Mouse (Mus musculus) hindbrain, embryonic 16.5 days (tissue): ENCODE measurements around the gene Hip1r. TPM values are rescaled to one million over a fixed set of nuclear protein-coding genes. Genes with fewer than 3 reads are reported as not detected.

ENCODE experiments used
- ATAC-seq: fragments of 200-750 bp; cut with Nextera tagmentation; 2 replicates; pipeline ENCODE4 v1.8.0; 2017; ENCODE audit warnings: moderate TSS enrichment, moderate library complexity
- H3K27ac ChIP-seq: fragments of 300-500 bp; sonication (generic); 2 replicates; pipeline ENCODE4 v1.5.1; 2014; ENCODE audit warnings: low read depth, mild to moderate bottlenecking, control low read depth, low read length, moderate library complexity
- H3K27me3 ChIP-seq: fragments of 300-500 bp; sonication (generic); replicated peaks from 2 replicates; pipeline ENCODE4 v1.6.1; 2014; ENCODE audit warnings: low read length; ENCODE audit not compliant: control insufficient read depth, insufficient read depth
- H3K36me3 ChIP-seq: fragments of 300-500 bp; sonication (generic); 2 replicates; pipeline ENCODE4 v1.6.1; 2014; ENCODE audit warnings: mild to moderate bottlenecking, low read length, moderate library complexity, mixed read lengths; ENCODE audit not compliant: control insufficient read depth, insufficient read depth
- H3K4me1 ChIP-seq: fragments of 300-500 bp; sonication (generic); 2 replicates; pipeline ENCODE4 v1.6.1; 2014; ENCODE audit warnings: low read depth, low read length; ENCODE audit not compliant: control insufficient read depth, insufficient read depth
- H3K4me2 ChIP-seq: fragments of 300-500 bp; sonication (generic); 2 replicates; pipeline ENCODE4 v1.6.1; 2014; ENCODE audit warnings: mild to moderate bottlenecking, low read length, control low read depth, moderate library complexity
- H3K4me3 ChIP-seq: fragments of 300-500 bp; sonication (generic); 2 replicates; pipeline ENCODE4 v1.5.1; 2014; ENCODE audit warnings: mild to moderate bottlenecking, low read length, control low read depth, moderate library complexity
- H3K9ac ChIP-seq: fragments of 300-500 bp; sonication (generic); 2 replicates; pipeline ENCODE4 v1.6.1; 2014; ENCODE audit warnings: low read depth, mild to moderate bottlenecking, control low read depth, low read length, moderate library complexity
- H3K9me3 ChIP-seq: fragments of 300-500 bp; sonication (generic); 2 replicates; pipeline ENCODE4 v1.6.1; 2014; ENCODE audit warnings: mild to moderate bottlenecking, low read length, moderate library complexity; ENCODE audit not compliant: control insufficient read depth
- WGBS: fragments of 180-500 bp; shearing (Covaris S2); extraction: QIAGEN DNeasy Blood & Tissue Kit; methylation state at CpG from one replicate; pipeline ENCODE4 v1.1.7; 2014; 5-methylcytosine and 5-hydroxymethylcytosine counted together
- polyA plus RNA-seq: library from polyadenylated mRNA; unstranded; fragments of >200 nt; fragmentation: Nextera tagmentation; extraction: Ambion mirVana; gene quantifications from 2 replicates; pipeline ENCODE4 v1.2.1, GENCODE M21; 2015

The Hip1r gene
- polyA plus RNA-seq, 1 experiment from 2014 or later: 34.3 TPM

GRCm38 (mm10) chr5:123946546-123946945 is 26.9 kb upstream of the Hip1r start:
- no peaks in the 10 kb centered on the region for H3K4me1 ChIP-seq
- no peak overlapping the region for H3K9ac ChIP-seq
- no peak overlapping the region for H3K4me3 ChIP-seq
- no peaks in the 10 kb centered on the region for H3K9me3 ChIP-seq
- no peak overlapping the region for H3K4me2 ChIP-seq
- no peaks in the 10 kb centered on the region for H3K27me3 ChIP-seq
- no peaks in the 10 kb centered on the region for H3K36me3 ChIP-seq
- ATAC-seq: no peak
- 75% methylated on average over 4 of the region's 4 CpGs for WGBS
- H3K27ac ChIP-seq: no peak overlapping the region

GRCm38 (mm10) chr5:123947041-123947761 is 26.2 kb upstream of the Hip1r start:
- H3K9ac ChIP-seq: no peak overlapping the region
- no peak overlapping the region for H3K4me3 ChIP-seq
- H3K27ac ChIP-seq: no peak overlapping the region
- H3K27me3 ChIP-seq: no peaks in the 10 kb centered on the region
- no peak overlapping the region for H3K4me2 ChIP-seq
- H3K4me1 ChIP-seq: no peaks in the 10 kb centered on the region
- no peaks in the 10 kb centered on the region for H3K9me3 ChIP-seq
- no peaks in the 10 kb centered on the region for H3K36me3 ChIP-seq
- WGBS: 49% methylated on average over 7 of the region's 7 CpGs
- no peak for ATAC-seq

- H3K27ac ChIP-seq: no peak overlapping the region
- 57% methylated on average over 5 of the region's 5 CpGs for WGBS
- H3K27me3 ChIP-seq: no peaks in the 10 kb centered on the region
- H3K4me3 ChIP-seq: no peak overlapping the region
- no peak for ATAC-seq
- H3K9me3 ChIP-seq: no peaks in the 10 kb centered on the region
- no peaks in the 10 kb centered on the region for H3K36me3 ChIP-seq
- no peak overlapping the region for H3K9ac ChIP-seq
- no peak overlapping the region for H3K4me2 ChIP-seq
- no peaks in the 10 kb centered on the region for H3K4me1 ChIP-seq
Observed at GRCm38 (mm10) chr5:123952365-123953045, 20.9 kb upstream of the Hip1r start.

- no peak overlapping the region for H3K4me2 ChIP-seq
- WGBS: 83% methylated on average over 8 of the region's 8 CpGs
- H3K27me3 ChIP-seq: no peaks in the 10 kb centered on the region
- no peaks in the 10 kb centered on the region for H3K4me1 ChIP-seq
- H3K36me3 ChIP-seq: no peaks in the 10 kb centered on the region
- no peak overlapping the region for H3K4me3 ChIP-seq
- no peak overlapping the region for H3K27ac ChIP-seq
- no peak overlapping the region for H3K9ac ChIP-seq
- no peak for ATAC-seq
- no peaks in the 10 kb centered on the region for H3K9me3 ChIP-seq
Observed at GRCm38 (mm10) chr5:123957213-123957612, 16.2 kb upstream of the Hip1r start.

GRCm38 (mm10) chr5:123959018-123959417 is 14.4 kb upstream of the Hip1r start:
- Histone ChIP-seq H3K36me3 (no peaks in the 10 kb centered on the region), H3K4me3 (no peak overlapping the region), H3K9me3 (no peaks in the 10 kb centered on the region), H3K9ac (no peak overlapping the region), H3K4me1 (no peaks in the 10 kb centered on the region), H3K27ac (no peak overlapping the region), H3K4me2 (no peak overlapping the region), H3K27me3 (no peaks in the 10 kb centered on the region)
- WGBS: 86% methylated on average over 3 of the region's 3 CpGs
- no peak for ATAC-seq

- Histone ChIP-seq H3K27me3 (no peaks in the 10 kb centered on the region), H3K9me3 (no peaks in the 10 kb centered on the region), H3K4me1 (no peaks in the 10 kb centered on the region), H3K4me2 (no peak overlapping the region), H3K36me3 (no peaks in the 10 kb centered on the region), H3K9ac (no peak overlapping the region; the same call in 1 of the 2 replicates), H3K27ac (no peak overlapping the region), H3K4me3 (no peak overlapping the region)
- no peak for ATAC-seq
- 79% methylated on average over 8 of the region's 8 CpGs for WGBS
Observed at GRCm38 (mm10) chr5:123960129-123960528, 13.3 kb upstream of the Hip1r start.

- Histone ChIP-seq H3K27me3 (no peaks in the 10 kb centered on the region), H3K27ac (no peak overlapping the region), H3K4me1 (no peaks in the 10 kb centered on the region), H3K36me3 (no peaks in the 10 kb centered on the region), H3K4me3 (no peak overlapping the region), H3K9me3 (no peaks in the 10 kb centered on the region), H3K9ac (no peak overlapping the region), H3K4me2 (no peak overlapping the region)
- WGBS: 75% methylated on average over 12 of the region's 12 CpGs
- no peak for ATAC-seq
Observed at GRCm38 (mm10) chr5:123961046-123961445, 12.4 kb upstream of the Hip1r start.

GRCm38 (mm10) chr5:123964208-123964607 is 9.2 kb upstream of the Hip1r start:
- WGBS: 93% methylated on average over 4 of the region's 4 CpGs
- Histone ChIP-seq H3K4me2 (no peak overlapping the region), H3K36me3 (no peaks in the 10 kb centered on the region), H3K4me1 (no peaks in the 10 kb centered on the region), H3K27me3 (no peaks in the 10 kb centered on the region), H3K27ac (no peak overlapping the region), H3K4me3 (no peak overlapping the region), H3K9ac (no peak overlapping the region), H3K9me3 (no peaks in the 10 kb centered on the region)
- no peak for ATAC-seq

GRCm38 (mm10) chr5:123966759-123967158 is 6.7 kb upstream of the Hip1r start:
- no peak overlapping the region for H3K4me3 ChIP-seq
- no peaks in the 10 kb centered on the region for H3K4me1 ChIP-seq
- ATAC-seq: no peak
- no peaks in the 10 kb centered on the region for H3K27me3 ChIP-seq
- no peaks in the 10 kb centered on the region for H3K36me3 ChIP-seq
- 97% methylated on average over 2 of the region's 2 CpGs for WGBS
- no peaks in the 10 kb centered on the region for H3K9me3 ChIP-seq
- H3K27ac ChIP-seq: no peak overlapping the region
- H3K4me2 ChIP-seq: no peak overlapping the region
- no peak overlapping the region for H3K9ac ChIP-seq
